Mouse (Mus musculus) hematopoietic stem cell, adult 5-6 weeks (primary cell): Measurements from ENCODE around the gene Cbx4. TPM values are rescaled to one million over a fixed set of nuclear protein-coding genes. Genes with fewer than 3 reads are reported as not detected.

Experiments used
- ATAC-seq, 2 experiments: fragments of 125-278 bp in 1 of 2; replicated peaks in 1 of 2; 2 replicates each; pipeline ENCODE4 v1.8.0; 2016 to 2017; ENCODE audit warnings: inconsistent platforms in 2 of 2, mild to moderate bottlenecking in 2 of 2, moderate number of reproducible peaks in 2 of 2, low read depth in 1 of 2, moderate TSS enrichment in 1 of 2; ENCODE audit not compliant: low FRiP score in 2 of 2, poor library complexity in 2 of 2, severe bottlenecking in 2 of 2, insufficient read depth in 1 of 2, low TSS enrichment in 1 of 2
- total RNA-seq: library from RNA; stranded (forward); fragments of 172-1452, 232-1000 nt; gene quantifications from 2 replicates; pipeline ENCODE4 v1.2.3, GENCODE M21; 2017

Cbx4 gene
- total RNA-seq, 1 experiment from 2014 or later = 19.7 TPM

- no peak for ATAC-seq
These were observed 7.2 kb downstream of the Cbx4 start for GRCm38 (mm10) chr11:119078691-119079444.

GRCm38 (mm10) chr11:119077755-119078154, 8.3 kb downstream of the Cbx4 start:
- no peak for ATAC-seq

- peak; percentile 40 to 44 for ATAC-seq
These were observed 10.2 kb downstream of the Cbx4 start for GRCm38 (mm10) chr11:119075805-119076204.

- no peak for ATAC-seq
These were observed 12.1 kb downstream of the Cbx4 start for GRCm38 (mm10) chr11:119073876-119074433.

- ATAC-seq = no peak
These were observed 13.0 kb downstream of the Cbx4 start for GRCm38 (mm10) chr11:119072986-119073385.

- no peak for ATAC-seq
These were observed 13.8 kb downstream of the Cbx4 start for GRCm38 (mm10) chr11:119072239-119072638.

GRCm38 (mm10) chr11:119066841-119067240, 19.2 kb downstream of the Cbx4 start:
- no peak for ATAC-seq

GRCm38 (mm10) chr11:119059256-119059655, 26.8 kb downstream of the Cbx4 start:
- ATAC-seq = no peak

- peak in 1 of 2 experiments; percentile 19; a peak in 1 of 4 replicates for ATAC-seq
These were observed 27.7 kb downstream of the Cbx4 start for GRCm38 (mm10) chr11:119058041-119058995.

- no peak for ATAC-seq
These were observed 28.7 kb downstream of the Cbx4 start for GRCm38 (mm10) chr11:119057291-119057690.

GRCm38 (mm10) chr11:119056301-119057211, 29.5 kb downstream of the Cbx4 start:
- no peak for ATAC-seq

GRCm38 (mm10) chr11:119055571-119056131, 30.4 kb downstream of the Cbx4 start:
- no peak for ATAC-seq

GRCm38 (mm10) chr11:119054351-119055345, 31.4 kb downstream of the Cbx4 start:
- ATAC-seq = no peak

GRCm38 (mm10) chr11:119053738-119054350, 32.2 kb downstream of the Cbx4 start:
- no peak for ATAC-seq

GRCm38 (mm10) chr11:119053257-119053670, 32.8 kb downstream of the Cbx4 start:
- peak; percentile 72 to 77 for ATAC-seq
